Mouse (Mus musculus) heart, adult 2 months (tissue): ENCODE data around the gene Cntrl. TPM values are rescaled to one million over a fixed set of nuclear protein-coding genes. Genes with fewer than 3 reads are reported as not detected.

ENCODE experiments used
- DNase-seq, 2 experiments: peaks; one replicate each; pipeline ENCODE4 v3.0.0; 2021
- H3K27ac ChIP-seq: fragments of 200-600 bp; 2 replicates; pipeline ENCODE4 v1.8.1; 2022
- H3K27me3 ChIP-seq: fragments of 200-500 bp; 2 replicates; pipeline ENCODE4 v1.6.1; 2012; ENCODE audit warnings: mild to moderate bottlenecking, low read length, inconsistent platforms, mixed read lengths; ENCODE audit not compliant: control insufficient read depth, insufficient read depth
- H3K36me3 ChIP-seq: fragments of 200-500 bp; 2 replicates; pipeline ENCODE4 v1.6.1; 2012; ENCODE audit warnings: low read length, inconsistent platforms; ENCODE audit not compliant: control insufficient read depth, insufficient read depth
- H3K4me1 ChIP-seq: fragments of 200-500 bp; 2 replicates; pipeline ENCODE4 v1.6.1; 2011; ENCODE audit warnings: low read length; ENCODE audit not compliant: control insufficient read depth, insufficient read depth
- H3K4me3 ChIP-seq: fragments of 200-600 bp; 2 replicates; pipeline ENCODE4 v1.8.1; 2022
- H3K79me2 ChIP-seq: fragments of 200-500 bp; replicated peaks from 2 replicates; pipeline ENCODE4 v1.6.1; 2012; ENCODE audit warnings: mild to moderate bottlenecking, inconsistent platforms, low read length, moderate library complexity, mixed read lengths; ENCODE audit not compliant: control insufficient read depth, insufficient read depth
- H3K9ac ChIP-seq: fragments of 200-500 bp; 2 replicates; pipeline ENCODE4 v1.6.1; 2012; ENCODE audit warnings: low read depth, mild to moderate bottlenecking, control low read depth, inconsistent platforms, low read length, mixed read lengths
- CTCF ChIP-seq: fragments of 200-600 bp; IDR thresholded peaks from 2 replicates; pipeline ENCODE4 v1.8.1; 2022; ENCODE audit warnings: antibody characterized with exemption, mild to moderate bottlenecking, moderate library complexity
- EP300 ChIP-seq: fragments of 200-500 bp; IDR thresholded peaks from 2 replicates; pipeline ENCODE4 v1.6.1; 2011; ENCODE audit warnings: low read depth, low read length, control low read depth; ENCODE audit not compliant: insufficient read depth
- POLR2A ChIP-seq: fragments of 200-500 bp; IDR thresholded peaks from 2 replicates; pipeline ENCODE4 v1.6.1; 2011; ENCODE audit warnings: mild to moderate bottlenecking, low read depth, low read length, control low read depth; ENCODE audit not compliant: insufficient read depth
- WGBS: fragments of 180-500 bp; shearing (Covaris S2); methylation state at CpG from one replicate; pipeline ENCODE4 v1.1.7; 2018; 5-methylcytosine and 5-hydroxymethylcytosine counted together
- intact Hi-C: fragments of 180-260 bp; cut with DNase I; formaldehyde crosslinking; loops from one replicate; pipeline ENCODE4 v1.15.1; 2025
- long read RNA-seq: library from polyadenylated mRNA; stranded (forward); transcript quantifications from one replicate; pipeline ENCODE4 v2.0.0, GENCODE M21; 2021
- polyA plus RNA-seq: library from polyadenylated mRNA; depleted of rRNA; stranded (reverse); fragments of >200 nt; gene quantifications from 2 replicates; pipeline ENCODE4 v1.2.3, GENCODE M21; 2012; rRNA removed
- total RNA-seq, 2 experiments: library from RNA; stranded (reverse); gene quantifications; 2 replicates each; pipeline ENCODE4 v1.2.3; 2021

Gene Cntrl
- 1 to 10 TPM; 5.0 to 5.3 TPM for total RNA-seq
- polyA plus RNA-seq, result 6.5 and 8.1 TPM in 2 replicates
- long read RNA-seq, partial matches to known transcripts, result 0 of 2 reads
- long read RNA-seq, other reads (novel, unspliced or antisense), result 2 of 2 reads

- Histone ChIP-seq H3K36me3 (no peaks in the 10 kb centered on the region), H3K79me2 (no peaks in the 10 kb centered on the region), H3K9ac (peak within 1 kb of the TSS; percentile 92), H3K27ac (peak within 1 kb of the TSS; percentile 92), H3K4me3 (peak within 1 kb of the TSS; percentile 65), H3K4me1 (peaks cover 2% of the 10 kb centered on the region), H3K27me3 (no peaks in the 10 kb centered on the region)
- TF ChIP-seq POLR2A, result peak; percentile 69
- TF ChIP-seq EP300, result no peak
- intact Hi-C loops, result loop anchor here (1.0 to 2.0 kb wide), 2 partner anchors 23 to 65 kb away; no protein-coding TSS in a partner anchor
- peak; percentile 97 to 98 for DNase-seq
- under 1% methylated on average over 62 of the region's 62 CpGs for WGBS
Measured at GRCm38 (mm10) chr2:35109141-35109923, at the start of gene Cntrl. Cntrl (plus strand) TSS chr2:35109492.

- intact Hi-C loops, result no loop called here
- no peak overlapping the region for H3K9ac ChIP-seq
- no peak for TF ChIP-seq POLR2A
- no peak for TF ChIP-seq EP300
- no peak for TF ChIP-seq CTCF
- no peak for DNase-seq
- no peak overlapping the region for H3K4me3 ChIP-seq
- H3K27ac ChIP-seq, result no peak overlapping the region
- no peaks in the 10 kb centered on the region for H3K4me1 ChIP-seq
- 77% methylated on average over 5 of the region's 5 CpGs for WGBS
- H3K27me3 ChIP-seq, result no peaks in the 10 kb centered on the region
- H3K79me2 ChIP-seq, result no peaks in the 10 kb centered on the region
- H3K36me3 ChIP-seq, result no peaks in the 10 kb centered on the region
Measured at GRCm38 (mm10) chr2:35060256-35060655, 49.0 kb upstream of the Cntrl start.

- intact Hi-C loops, result no loop called here
- no peaks in the 10 kb centered on the region for H3K79me2 ChIP-seq
- TF ChIP-seq EP300 (no peak), POLR2A (no peak), CTCF (no peak)
- WGBS, result 53% methylated on average over 6 of the region's 6 CpGs
- H3K4me3 ChIP-seq, result no peak overlapping the region
- no peak for DNase-seq
- H3K27ac ChIP-seq, result no peak overlapping the region
- no peaks in the 10 kb centered on the region for H3K27me3 ChIP-seq
- no peak overlapping the region for H3K9ac ChIP-seq
- H3K36me3 ChIP-seq, result no peaks in the 10 kb centered on the region
- no peaks in the 10 kb centered on the region for H3K4me1 ChIP-seq
Measured at GRCm38 (mm10) chr2:35060897-35061296, 48.4 kb upstream of the Cntrl start.

DNA sequence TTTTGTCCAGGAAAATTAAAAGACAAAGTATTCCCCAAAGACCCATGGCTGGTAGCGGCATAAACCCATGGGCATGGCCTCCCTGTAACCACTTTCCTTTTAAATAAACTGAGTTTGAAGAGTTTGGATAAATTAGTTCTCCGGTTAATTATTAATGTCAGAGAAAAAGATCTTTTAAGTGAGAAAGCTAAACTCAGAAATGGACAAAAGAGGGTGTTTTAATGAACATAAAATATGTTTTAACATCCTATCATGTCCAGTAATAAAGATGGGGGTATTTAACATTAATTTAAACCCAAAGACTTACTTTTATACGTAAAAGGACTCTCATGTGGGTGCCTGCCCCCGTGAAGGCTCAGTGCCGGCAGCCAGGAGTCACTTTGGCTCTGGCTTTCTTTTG lies 48.0 kb upstream of the Cntrl start, which contains the start of gene Hc:
Gene Hc, minus strand, starts transcription at position 101 of the 400 bp plus-strand sequence.
- Histone ChIP-seq H3K9ac (no peak within 1 kb of the TSS), H3K4me1 (no peaks in the 10 kb centered on the region), H3K79me2 (no peaks in the 10 kb centered on the region), H3K36me3 (no peaks in the 10 kb centered on the region), H3K27ac (no peak within 1 kb of the TSS), H3K4me3 (no peak within 1 kb of the TSS), H3K27me3 (no peaks in the 10 kb centered on the region)
- DNase-seq, result no peak
- TF ChIP-seq CTCF (no peak), POLR2A (no peak), EP300 (no peak)
- 87% methylated on average over 5 of the region's 5 CpGs for WGBS
- intact Hi-C loops, result no loop called here

DNA sequence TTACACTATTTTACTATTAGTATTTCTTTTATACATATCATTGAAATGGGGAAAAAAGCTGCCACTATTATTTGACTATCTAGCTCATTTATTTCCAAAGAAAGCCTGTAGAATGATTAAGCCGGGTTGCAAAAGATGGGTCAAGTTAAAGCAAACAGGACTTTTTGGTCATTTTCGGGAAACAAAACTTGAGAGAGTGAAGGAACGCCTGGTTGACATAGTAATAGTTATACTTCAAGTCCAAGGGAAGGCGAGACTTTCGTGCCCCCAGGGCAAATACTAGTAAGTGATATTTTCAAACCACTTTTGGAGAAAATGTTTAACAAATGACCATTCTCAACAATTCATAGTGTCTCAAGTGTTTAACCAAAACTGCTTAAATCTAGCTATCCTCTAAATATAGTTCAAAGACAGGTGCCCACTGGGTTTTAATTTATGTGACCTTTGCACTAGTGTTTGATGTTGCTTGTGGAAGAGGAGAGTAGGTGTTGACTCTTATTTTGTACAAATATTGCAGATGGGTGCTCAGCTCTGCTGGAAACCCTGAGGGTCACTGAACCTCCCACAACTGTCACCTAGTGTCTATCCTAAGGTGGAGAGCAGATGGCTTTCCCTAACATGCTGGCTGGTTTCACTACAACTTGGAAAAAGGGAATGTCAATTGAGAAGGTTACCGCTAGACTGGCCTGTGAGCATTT lies 45.8 kb upstream of the Cntrl start:
- H3K27me3 ChIP-seq, result no peaks in the 10 kb centered on the region
- H3K36me3 ChIP-seq, result no peaks in the 10 kb centered on the region
- H3K4me3 ChIP-seq, result no peak overlapping the region
- DNase-seq, result no peak
- TF ChIP-seq EP300, result no peak
- no peak for TF ChIP-seq POLR2A
- TF ChIP-seq CTCF, result no peak
- no peaks in the 10 kb centered on the region for H3K4me1 ChIP-seq
- intact Hi-C loops, result no loop called here
- H3K9ac ChIP-seq, result no peak overlapping the region
- H3K27ac ChIP-seq, result no peak overlapping the region
- H3K79me2 ChIP-seq, result no peaks in the 10 kb centered on the region
- 91% methylated on average over 6 of the region's 6 CpGs for WGBS
